Mouse (Mus musculus): ENCODE data around the gene Uqcr10. TPM values are rescaled to one million over a fixed set of nuclear protein-coding genes. Genes with fewer than 3 reads are reported as not detected.

The Uqcr10 gene
- polyA plus RNA-seq, 1 experiment from 2014 or later, result 517 TPM

GRCm38 (mm10) chr11:4685071-4685470 is 19.1 kb downstream of the Uqcr10 start:
- H3K27me3 ChIP-seq, result no peaks in the 10 kb centered on the region
- 88% methylated on average over 4 of the region's 4 CpGs for WGBS

GRCm38 (mm10) chr11:4684186-4684585 is 20.0 kb downstream of the Uqcr10 start:
- WGBS, result 71% methylated on average over 6 of the region's 6 CpGs
- Histone ChIP-seq H3K9me3 (replicated peaks) (no peaks in the 10 kb centered on the region), H3K9ac (no peak overlapping the region), H3K27ac (no peak overlapping the region), H3K27me3 (no peaks in the 10 kb centered on the region), H3K4me3 (no peak overlapping the region), H3K4me1 (no peaks in the 10 kb centered on the region), H3K36me3 (peaks cover 49% of the 10 kb centered on the region), H3K4me2 (replicated peaks) (no peak overlapping the region)
- no peak for ATAC-seq (ENCODE audit: low FRiP score)

More at GRCm38 (mm10) chr11:4685071-4685470, 19.1 kb downstream of the Uqcr10 start:
- no peaks in the 10 kb centered on the region for H3K4me1 ChIP-seq
- H3K9ac ChIP-seq, result no peak overlapping the region
- peaks cover 40% of the 10 kb centered on the region for H3K36me3 ChIP-seq
- no peak overlapping the region for H3K27ac ChIP-seq
- no peak overlapping the region for H3K4me2 ChIP-seq (replicated peaks)
- H3K9me3 ChIP-seq (replicated peaks), result no peaks in the 10 kb centered on the region
- no peak for ATAC-seq (ENCODE audit: low FRiP score)
- H3K4me3 ChIP-seq, result no peak overlapping the region

DNA sequence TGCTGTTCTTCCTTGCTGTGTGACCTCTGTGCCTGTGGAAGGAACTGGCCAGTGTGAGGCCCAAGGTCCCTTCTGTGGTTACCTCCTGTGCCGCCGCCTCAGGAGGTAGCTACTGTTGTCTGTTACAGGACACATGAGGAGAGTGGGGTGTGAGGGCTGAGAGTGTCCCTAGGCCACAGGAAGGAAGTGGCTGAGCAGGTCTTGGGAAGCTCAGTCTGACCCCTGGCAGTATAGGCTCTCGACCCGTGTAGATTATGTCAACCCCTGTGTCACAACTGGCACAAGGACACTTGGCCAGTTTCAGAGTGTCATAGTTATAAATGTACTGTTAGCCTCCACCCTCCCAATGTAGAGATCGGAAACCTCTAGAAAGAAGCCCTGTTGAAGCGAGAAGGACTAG is 20.6 kb downstream of the Uqcr10 start:
- Histone ChIP-seq H3K4me3 (no peak overlapping the region), H3K9ac (no peak overlapping the region), H3K27me3 (no peaks in the 10 kb centered on the region), H3K4me1 (peaks cover 3% of the 10 kb centered on the region; the same call in 1 of the 2 replicates), H3K27ac (no peak overlapping the region), H3K36me3 (peaks cover 53% of the 10 kb centered on the region), H3K4me2 (replicated peaks) (no peak overlapping the region), H3K9me3 (replicated peaks) (no peaks in the 10 kb centered on the region)
- 93% methylated on average over 6 of the region's 6 CpGs for WGBS
- no peak for ATAC-seq (ENCODE audit: low FRiP score)

DNA sequence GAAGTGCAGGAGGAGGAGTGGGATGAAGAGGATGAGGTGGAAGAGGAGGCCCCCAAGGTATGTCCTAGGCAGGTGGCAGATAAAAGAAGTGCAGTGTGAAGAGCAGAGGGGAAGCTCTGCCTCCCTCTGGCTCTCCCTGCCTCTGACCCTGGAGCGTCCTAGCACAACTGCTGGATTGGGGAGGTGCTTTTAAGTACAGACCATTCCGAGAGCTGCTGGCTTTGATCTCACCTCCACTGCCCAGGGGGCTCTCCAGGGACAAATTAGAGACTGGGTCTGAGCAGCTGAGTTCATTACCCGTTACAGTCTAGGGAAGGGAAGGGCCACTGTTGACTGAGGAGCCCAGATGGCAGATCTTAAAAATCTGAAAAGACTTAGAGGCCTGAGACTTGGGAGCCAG is 24.0 kb downstream of the Uqcr10 start:
- Histone ChIP-seq H3K36me3 (peaks cover 75% of the 10 kb centered on the region), H3K27me3 (no peaks in the 10 kb centered on the region), H3K9ac (no peak overlapping the region), H3K4me3 (no peak overlapping the region), H3K4me1 (peaks cover 3% of the 10 kb centered on the region; the same call in 1 of the 2 replicates), H3K27ac (no peak overlapping the region), H3K9me3 (replicated peaks) (no peaks in the 10 kb centered on the region), H3K4me2 (replicated peaks) (no peak overlapping the region)
- no peak for ATAC-seq (ENCODE audit: low FRiP score)
- WGBS, result 49% methylated on average over 3 of the region's 3 CpGs

DNA sequence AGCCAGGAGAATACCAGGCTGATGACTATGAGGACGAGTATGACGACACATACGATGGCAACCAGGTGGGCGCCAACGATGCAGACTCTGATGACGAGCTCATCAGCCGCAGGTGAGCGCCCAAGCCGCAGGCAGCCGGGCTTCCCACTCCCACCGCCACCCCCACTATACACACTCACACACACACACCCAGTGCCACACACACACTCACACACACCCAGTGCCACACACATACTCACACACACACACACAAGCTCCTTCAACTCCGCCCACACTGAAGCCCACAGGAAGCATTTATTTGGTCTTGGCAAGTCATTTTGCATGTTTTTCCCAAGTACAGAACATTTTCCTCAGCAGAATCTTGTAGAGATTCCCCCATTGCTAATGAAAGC is 24.7 kb downstream of the Uqcr10 start:
- ATAC-seq (ENCODE audit: low FRiP score), result no peak
- Histone ChIP-seq H3K27ac (no peak overlapping the region), H3K27me3 (no peaks in the 10 kb centered on the region), H3K9me3 (replicated peaks) (no peaks in the 10 kb centered on the region), H3K4me2 (replicated peaks) (no peak overlapping the region), H3K4me3 (no peak overlapping the region), H3K36me3 (peaks cover 80% of the 10 kb centered on the region), H3K4me1 (peaks cover 3% of the 10 kb centered on the region; the same call in 1 of the 2 replicates), H3K9ac (no peak overlapping the region)
- 95% methylated on average over 12 of the region's 12 CpGs for WGBS

GRCm38 (mm10) chr11:4678700-4679440 is 25.3 kb downstream of the Uqcr10 start:
- Histone ChIP-seq H3K4me2 (replicated peaks) (no peak overlapping the region), H3K27ac (no peak overlapping the region; the same call in 1 of the 2 replicates), H3K27me3 (no peaks in the 10 kb centered on the region), H3K9ac (no peak overlapping the region), H3K9me3 (replicated peaks) (no peaks in the 10 kb centered on the region), H3K4me3 (no peak overlapping the region), H3K36me3 (peaks cover 82% of the 10 kb centered on the region), H3K4me1 (peaks cover 3% of the 10 kb centered on the region; the same call in 1 of the 2 replicates)
- 81% methylated on average over 13 of the region's 13 CpGs for WGBS
- ATAC-seq (ENCODE audit: low FRiP score), result no peak

DNA sequence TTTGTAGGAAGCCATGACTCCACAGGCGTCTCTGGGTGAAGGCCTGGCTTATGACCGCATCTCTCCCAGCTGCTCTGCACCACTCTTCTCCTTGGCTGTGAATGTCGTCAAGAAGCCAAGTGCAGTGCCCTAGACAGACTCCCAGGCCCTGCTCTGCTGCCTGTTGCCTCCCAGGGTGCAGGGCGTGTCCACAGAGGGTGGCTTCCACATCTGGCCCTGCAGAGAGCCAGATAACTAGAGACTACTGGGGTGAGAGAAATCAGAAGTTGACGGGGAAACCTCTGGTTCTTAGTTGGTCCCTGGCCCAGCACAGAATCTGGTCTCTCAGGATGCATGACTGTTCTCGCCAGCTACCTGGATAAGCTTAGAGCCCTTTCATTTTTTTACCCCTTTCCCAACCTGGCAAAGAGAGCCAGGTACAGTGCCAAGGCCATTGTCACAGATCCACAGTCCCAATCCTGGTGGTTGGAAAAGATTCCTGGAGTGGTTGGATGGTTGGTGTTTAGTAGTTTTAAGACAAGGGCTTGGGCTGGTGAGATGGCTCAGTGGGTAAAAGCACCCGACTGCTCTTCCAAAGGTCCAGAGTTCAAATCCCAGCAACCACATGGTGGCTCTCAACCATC is 26.8 kb downstream of the Uqcr10 start:
- Histone ChIP-seq H3K4me2 (replicated peaks) (no peak overlapping the region), H3K4me1 (peaks cover 3% of the 10 kb centered on the region; the same call in 1 of the 2 replicates), H3K9me3 (replicated peaks) (no peaks in the 10 kb centered on the region), H3K27ac (no peak overlapping the region), H3K9ac (no peak overlapping the region), H3K27me3 (no peaks in the 10 kb centered on the region), H3K36me3 (peaks cover 82% of the 10 kb centered on the region), H3K4me3 (no peak overlapping the region)
- ATAC-seq (ENCODE audit: low FRiP score), result no peak
- 88% methylated on average over 7 of the region's 7 CpGs for WGBS

DNA sequence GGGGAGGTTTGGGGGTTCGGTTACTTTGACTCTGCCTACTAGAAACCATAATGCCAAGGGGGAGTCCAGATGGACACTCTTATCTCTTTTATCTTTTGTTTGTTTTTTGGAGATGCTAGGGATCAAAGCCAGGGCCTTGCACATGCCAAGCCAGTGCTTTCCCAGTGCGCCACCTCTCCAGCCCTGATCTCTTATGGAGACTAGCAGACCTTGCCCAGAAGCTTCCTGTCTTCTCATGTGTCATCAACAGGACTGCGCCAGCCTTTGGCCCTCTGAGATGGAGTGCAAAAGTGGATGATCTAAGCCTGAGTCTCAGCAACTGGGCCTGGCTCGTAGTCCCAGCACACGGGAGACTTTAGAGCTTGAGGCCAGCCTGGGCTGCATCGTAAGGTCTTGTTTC is 28.4 kb downstream of the Uqcr10 start:
- Histone ChIP-seq H3K4me2 (replicated peaks) (no peak overlapping the region), H3K9ac (no peak overlapping the region), H3K27ac (no peak overlapping the region), H3K9me3 (replicated peaks) (no peaks in the 10 kb centered on the region), H3K36me3 (peaks cover 71% of the 10 kb centered on the region), H3K4me3 (no peak overlapping the region), H3K27me3 (no peaks in the 10 kb centered on the region), H3K4me1 (peaks cover 3% of the 10 kb centered on the region; the same call in 1 of the 2 replicates)
- 94% methylated on average over 6 of the region's 6 CpGs for WGBS
- no peak for ATAC-seq (ENCODE audit: low FRiP score)

GRCm38 (mm10) chr11:4675126-4675562 is 29.0 kb downstream of the Uqcr10 start:
- no peak overlapping the region for H3K9ac ChIP-seq
- H3K27ac ChIP-seq, result no peak overlapping the region
- no peak overlapping the region for H3K4me3 ChIP-seq
- 92% methylated on average over 6 of the region's 6 CpGs for WGBS
- H3K36me3 ChIP-seq, result peaks cover 66% of the 10 kb centered on the region
- ATAC-seq (ENCODE audit: low FRiP score), result no peak
- H3K27me3 ChIP-seq, result no peaks in the 10 kb centered on the region
- no peaks in the 10 kb centered on the region for H3K9me3 ChIP-seq (replicated peaks)
- H3K4me2 ChIP-seq (replicated peaks), result no peak overlapping the region
- H3K4me1 ChIP-seq, result peaks cover 3% of the 10 kb centered on the region; the same call in 1 of the 2 replicates

- Histone ChIP-seq H3K27me3 (no peaks in the 10 kb centered on the region), H3K9ac (no peak overlapping the region), H3K9me3 (replicated peaks) (no peaks in the 10 kb centered on the region), H3K4me2 (replicated peaks) (no peak overlapping the region), H3K36me3 (peaks cover 61% of the 10 kb centered on the region), H3K4me1 (peaks cover 3% of the 10 kb centered on the region; the same call in 1 of the 2 replicates), H3K27ac (no peak overlapping the region), H3K4me3 (no peak overlapping the region)
- no peak for ATAC-seq (ENCODE audit: low FRiP score)
- 89% methylated on average over 1 of the region's 1 CpGs for WGBS
Measured at GRCm38 (mm10) chr11:4674593-4674992, 29.5 kb downstream of the Uqcr10 start.

- WGBS, result 91% methylated on average over 4 of the region's 4 CpGs
- no peak for ATAC-seq (ENCODE audit: low FRiP score)
- no peak overlapping the region for H3K27ac ChIP-seq
- H3K4me3 ChIP-seq, result no peak overlapping the region
- no peak overlapping the region for H3K4me2 ChIP-seq (replicated peaks)
- H3K9me3 ChIP-seq (replicated peaks), result no peaks in the 10 kb centered on the region
- H3K4me1 ChIP-seq, result no peaks in the 10 kb centered on the region
- no peak overlapping the region for H3K9ac ChIP-seq
- H3K27me3 ChIP-seq, result no peaks in the 10 kb centered on the region
- H3K36me3 ChIP-seq, result peaks cover 47% of the 10 kb centered on the region
Measured at GRCm38 (mm10) chr11:4671736-4672135, 32.4 kb downstream of the Uqcr10 start.

GRCm38 (mm10) chr11:4662496-4662878 is 41.7 kb downstream of the Uqcr10 start:
- no peak for ATAC-seq (ENCODE audit: low FRiP score)
- no peaks in the 10 kb centered on the region for H3K4me1 ChIP-seq
- peaks cover 48% of the 10 kb centered on the region for H3K36me3 ChIP-seq
- H3K4me3 ChIP-seq, result no peak overlapping the region
- H3K9ac ChIP-seq, result no peak overlapping the region
- no peaks in the 10 kb centered on the region for H3K27me3 ChIP-seq
- no peak overlapping the region for H3K27ac ChIP-seq
- H3K9me3 ChIP-seq (replicated peaks), result no peaks in the 10 kb centered on the region
- no peak overlapping the region for H3K4me2 ChIP-seq (replicated peaks)
- 91% methylated on average over 11 of the region's 11 CpGs for WGBS

Data from hindbrain, embryonic 12.5 days (tissue).